Mouse (Mus musculus): ENCODE measurements around the gene Galt. TPM values are rescaled to one million over a fixed set of nuclear protein-coding genes. Genes with fewer than 3 reads are reported as not detected.
"Not testable (repeated sequence)": the region's sequence is repeated elsewhere in the genome, so short reads cannot be mapped to it uniquely, and the experiment has no call there.

Galt gene
- polyA plus RNA-seq, 1 experiment = 162 TPM

- H3K4me3 ChIP-seq (ENCODE audit: insufficient read depth, low read depth, low read length); H3K4me1 ChIP-seq (ENCODE audit: control insufficient read depth, insufficient read depth, low read length); H3K27ac ChIP-seq (ENCODE audit: insufficient read depth, low read depth, low read length); H3K36me3 ChIP-seq (ENCODE audit: control insufficient read depth, insufficient read depth, low read length); DNase-seq; H3K27me3 ChIP-seq (replicated peaks; ENCODE audit: control insufficient read depth, insufficient read depth, low read length): not testable (repeated sequence)
- WGBS = 26% methylated on average over 18 of the region's 21 CpGs
These were observed 26.9 kb downstream of the Galt start for GRCm38 (mm10) chr4:41781748-41782485.

GRCm38 (mm10) chr4:41782711-41783110 is 27.7 kb downstream of the Galt start:
- H3K36me3 ChIP-seq (ENCODE audit: control insufficient read depth, insufficient read depth, low read length); H3K4me3 ChIP-seq (ENCODE audit: insufficient read depth, low read depth, low read length); DNase-seq; H3K27me3 ChIP-seq (replicated peaks; ENCODE audit: control insufficient read depth, insufficient read depth, low read length); H3K4me1 ChIP-seq (ENCODE audit: control insufficient read depth, insufficient read depth, low read length); H3K27ac ChIP-seq (ENCODE audit: insufficient read depth, low read depth, low read length): not testable (repeated sequence)
- WGBS = 51% methylated on average over 4 of the region's 4 CpGs

GRCm38 (mm10) chr4:41783197-41783596 is 28.2 kb downstream of the Galt start:
- WGBS = 47% methylated on average over 3 of the region's 3 CpGs
- not testable (repeated sequence) for H3K4me3 ChIP-seq (ENCODE audit: insufficient read depth, low read depth, low read length); DNase-seq; H3K4me1 ChIP-seq (ENCODE audit: control insufficient read depth, insufficient read depth, low read length); H3K27me3 ChIP-seq (replicated peaks; ENCODE audit: control insufficient read depth, insufficient read depth, low read length); H3K27ac ChIP-seq (ENCODE audit: insufficient read depth, low read depth, low read length); H3K36me3 ChIP-seq (ENCODE audit: control insufficient read depth, insufficient read depth, low read length)

Other genes with a start within 250 kb of the Galt start
- 0.11 and 0.42 TPM in 2 replicates for gene 1110017D15Rik, start 237.9 kb upstream of the Galt start, polyA plus RNA-seq (2012; rRNA removed)
- 16.4 and 18.4 TPM in 2 replicates for gene Fam219a, start 185.7 kb upstream of the Galt start, polyA plus RNA-seq (2012; rRNA removed)
- 0.83 and 0.92 TPM in 2 replicates for gene Dnaic1, start 185.5 kb upstream of the Galt start, polyA plus RNA-seq (2012; rRNA removed)
- 9.3 and 9.9 TPM in 2 replicates for gene Enho, start 114.9 kb upstream of the Galt start, polyA plus RNA-seq (2012; rRNA removed)
- 15.4 and 15.9 TPM in 2 replicates for gene Cntfr, start 58.1 kb upstream of the Galt start, polyA plus RNA-seq (2012; rRNA removed)
- 125 and 126 TPM in 2 replicates for gene Il11ra1, start 55.2 kb upstream of the Galt start, polyA plus RNA-seq (2012; rRNA removed)
- 57.0 and 62.2 TPM in 2 replicates for gene Rpp25l, start 41.7 kb upstream of the Galt start, polyA plus RNA-seq (2012; rRNA removed)
- gene Dctn3, start 32.1 kb upstream of the Galt start, polyA plus RNA-seq (2012; rRNA removed) = 76.0 and 92.6 TPM in 2 replicates
- not detected in 2 replicates for gene Arid3c, start 24.1 kb upstream of the Galt start, polyA plus RNA-seq (2012; rRNA removed)
- gene Sigmar1, start 929 bp downstream of the Galt start, polyA plus RNA-seq (2012; rRNA removed) = 60.6 and 69.7 TPM in 2 replicates
- gene Ccl27a, start 19.0 kb downstream of the Galt start, polyA plus RNA-seq (2012; rRNA removed) = 49.2 and 54.0 TPM in 2 replicates
- 5.1 and 7.9 TPM in 2 replicates for gene Gm21541, start 148.4 kb downstream of the Galt start, polyA plus RNA-seq (2012; rRNA removed)
- 1.4 and 2.1 TPM in 2 replicates for gene Gm20878, start 186.3 kb downstream of the Galt start, polyA plus RNA-seq (2012; rRNA removed)
- gene Fam205a4, start 210.8 kb downstream of the Galt start, polyA plus RNA-seq (2012; rRNA removed) = 0.19 and 0.23 TPM in 2 replicates